Mouse (Mus musculus) bone marrow macrophage, adult 2 months (primary cell): Measurements from ENCODE around the gene Foxp3.

ENCODE experiments used
- CTCF ChIP-seq: IDR thresholded peaks from 2 replicates; pipeline ENCODE4 v1.5.1; 2012; ENCODE audit warnings: low read depth, mild to moderate bottlenecking, low read length, moderate library complexity
- POLR2A ChIP-seq: IDR thresholded peaks from 2 replicates; pipeline ENCODE4 v1.6.1; 2012; ENCODE audit warnings: mild to moderate bottlenecking, low read depth, low read length, borderline replicate concordance

- TF ChIP-seq POLR2A (no peak), CTCF (no peak)
Observed at GRCm38 (mm10) chrX:7570481-7571175, 2.8 kb upstream of the Foxp3 start.
